Mouse (Mus musculus) hindbrain, embryonic 16.5 days (tissue): ENCODE measurements at regions not wholly inside any gene's neighbourhood (a gene's known extent, or its start where the extent isn't known, plus 50 kb on each side); places are given as distances from the start of the nearest gene placed in this dataset.

Experiments used
- ATAC-seq: fragments of 200-750 bp; cut with Nextera tagmentation; 2 replicates; pipeline ENCODE4 v1.8.0; 2017; ENCODE audit warnings: moderate TSS enrichment, moderate library complexity
- H3K27ac ChIP-seq: fragments of 300-500 bp; sonication (generic); 2 replicates; pipeline ENCODE4 v1.5.1; 2014; ENCODE audit warnings: low read depth, mild to moderate bottlenecking, control low read depth, low read length, moderate library complexity
- H3K27me3 ChIP-seq: fragments of 300-500 bp; sonication (generic); replicated peaks from 2 replicates; pipeline ENCODE4 v1.6.1; 2014; ENCODE audit warnings: low read length; ENCODE audit not compliant: control insufficient read depth, insufficient read depth
- H3K36me3 ChIP-seq: fragments of 300-500 bp; sonication (generic); 2 replicates; pipeline ENCODE4 v1.6.1; 2014; ENCODE audit warnings: mild to moderate bottlenecking, low read length, moderate library complexity, mixed read lengths; ENCODE audit not compliant: control insufficient read depth, insufficient read depth
- H3K4me1 ChIP-seq: fragments of 300-500 bp; sonication (generic); 2 replicates; pipeline ENCODE4 v1.6.1; 2014; ENCODE audit warnings: low read depth, low read length; ENCODE audit not compliant: control insufficient read depth, insufficient read depth
- H3K4me2 ChIP-seq: fragments of 300-500 bp; sonication (generic); 2 replicates; pipeline ENCODE4 v1.6.1; 2014; ENCODE audit warnings: mild to moderate bottlenecking, low read length, control low read depth, moderate library complexity
- H3K4me3 ChIP-seq: fragments of 300-500 bp; sonication (generic); 2 replicates; pipeline ENCODE4 v1.5.1; 2014; ENCODE audit warnings: mild to moderate bottlenecking, low read length, control low read depth, moderate library complexity
- H3K9ac ChIP-seq: fragments of 300-500 bp; sonication (generic); 2 replicates; pipeline ENCODE4 v1.6.1; 2014; ENCODE audit warnings: low read depth, mild to moderate bottlenecking, control low read depth, low read length, moderate library complexity
- H3K9me3 ChIP-seq: fragments of 300-500 bp; sonication (generic); 2 replicates; pipeline ENCODE4 v1.6.1; 2014; ENCODE audit warnings: mild to moderate bottlenecking, low read length, moderate library complexity; ENCODE audit not compliant: control insufficient read depth
- WGBS: fragments of 180-500 bp; shearing (Covaris S2); extraction: QIAGEN DNeasy Blood & Tissue Kit; methylation state at CpG from one replicate; pipeline ENCODE4 v1.1.7; 2014; 5-methylcytosine and 5-hydroxymethylcytosine counted together

DNA sequence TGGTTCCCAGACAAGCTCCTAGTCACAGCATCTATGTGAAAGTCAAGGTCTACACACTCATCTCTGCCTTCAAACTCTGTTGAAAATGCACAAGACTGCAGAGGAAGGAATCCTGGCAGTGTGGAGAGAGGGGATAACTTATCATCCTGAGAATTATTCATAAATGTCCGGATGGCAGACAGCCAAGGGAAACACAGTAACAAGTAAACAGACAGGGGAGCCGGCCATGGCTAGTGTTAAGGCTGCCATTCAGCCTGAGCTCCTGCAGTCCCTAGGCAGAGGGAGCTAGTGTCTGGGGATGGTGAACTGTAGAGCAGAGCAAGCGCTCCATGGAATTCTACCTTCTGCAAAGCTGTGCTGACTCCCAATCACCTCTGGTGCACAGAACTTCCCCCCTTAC lies 100.3 kb upstream of the Dazl start:
- no peaks in the 10 kb centered on the region for H3K4me1 ChIP-seq
- H3K9me3 ChIP-seq: no peaks in the 10 kb centered on the region
- no peak overlapping the region for H3K27ac ChIP-seq
- WGBS: 47% methylated on average over 3 of the region's 3 CpGs
- H3K4me2 ChIP-seq: no peak overlapping the region
- H3K27me3 ChIP-seq: no peaks in the 10 kb centered on the region
- no peak overlapping the region for H3K4me3 ChIP-seq
- no peak for ATAC-seq
- H3K36me3 ChIP-seq: no peaks in the 10 kb centered on the region
- no peak overlapping the region for H3K9ac ChIP-seq

GRCm38 (mm10) chr17:50394801-50395200 lies 101.4 kb upstream of the Dazl start:
- Histone ChIP-seq H3K4me1 (no peaks in the 10 kb centered on the region), H3K4me3 (no peak overlapping the region), H3K27ac (no peak overlapping the region), H3K36me3 (no peaks in the 10 kb centered on the region), H3K9me3 (no peaks in the 10 kb centered on the region), H3K4me2 (no peak overlapping the region), H3K27me3 (no peaks in the 10 kb centered on the region), H3K9ac (no peak overlapping the region)
- WGBS: 89% methylated on average over 1 of the region's 1 CpGs
- ATAC-seq: no peak

DNA sequence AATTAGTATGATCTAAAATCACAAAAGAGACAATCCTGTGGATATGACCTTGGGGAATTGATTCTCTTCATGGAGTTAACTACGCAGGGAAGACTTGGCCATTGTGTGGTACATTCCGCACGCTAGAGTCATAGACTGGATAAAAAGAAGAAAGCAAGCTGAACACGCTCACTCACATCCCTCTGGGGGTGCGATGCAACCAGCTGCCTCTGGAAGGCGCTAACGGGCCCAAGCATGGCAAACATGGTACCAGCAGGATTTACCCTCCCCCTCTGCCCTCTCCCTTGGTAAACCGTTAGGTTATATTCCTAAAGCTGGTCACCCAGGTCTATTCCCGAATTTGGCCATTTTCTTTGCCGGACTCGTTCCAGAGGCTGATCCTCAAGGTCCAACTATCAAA lies 102.2 kb upstream of the Dazl start:
- Histone ChIP-seq H3K36me3 (no peaks in the 10 kb centered on the region), H3K27me3 (no peaks in the 10 kb centered on the region), H3K27ac (no peak overlapping the region), H3K4me2 (no peak overlapping the region), H3K9ac (no peak overlapping the region), H3K9me3 (no peaks in the 10 kb centered on the region), H3K4me3 (no peak overlapping the region), H3K4me1 (no peaks in the 10 kb centered on the region)
- WGBS: 93% methylated on average over 11 of the region's 11 CpGs
- ATAC-seq: no peak

DNA sequence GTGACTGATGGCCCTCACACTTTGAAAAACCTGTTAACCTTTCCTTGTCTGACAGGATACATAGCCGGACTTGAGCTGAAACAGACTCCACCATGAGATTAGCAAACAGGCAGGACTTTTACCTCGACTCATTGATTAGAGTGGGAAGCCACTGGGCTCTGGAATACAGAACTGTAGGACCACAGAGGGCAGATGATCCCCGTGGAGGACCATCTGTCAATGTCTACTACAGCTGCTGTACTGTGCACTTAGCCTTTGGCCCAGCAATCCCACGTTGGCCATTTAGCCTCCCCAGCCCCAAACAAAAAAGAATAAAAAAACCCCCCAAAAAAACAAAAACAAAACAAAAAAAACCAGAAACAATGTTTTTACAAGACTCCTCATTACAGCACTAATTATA lies 103.9 kb upstream of the Dazl start:
- ATAC-seq: no peak
- 62% methylated on average over 4 of the region's 4 CpGs for WGBS
- H3K4me2 ChIP-seq: no peak overlapping the region
- no peaks in the 10 kb centered on the region for H3K27me3 ChIP-seq
- H3K4me1 ChIP-seq: no peaks in the 10 kb centered on the region
- no peaks in the 10 kb centered on the region for H3K9me3 ChIP-seq
- H3K36me3 ChIP-seq: no peaks in the 10 kb centered on the region
- no peak overlapping the region for H3K9ac ChIP-seq
- no peak overlapping the region for H3K27ac ChIP-seq
- no peak overlapping the region for H3K4me3 ChIP-seq

DNA sequence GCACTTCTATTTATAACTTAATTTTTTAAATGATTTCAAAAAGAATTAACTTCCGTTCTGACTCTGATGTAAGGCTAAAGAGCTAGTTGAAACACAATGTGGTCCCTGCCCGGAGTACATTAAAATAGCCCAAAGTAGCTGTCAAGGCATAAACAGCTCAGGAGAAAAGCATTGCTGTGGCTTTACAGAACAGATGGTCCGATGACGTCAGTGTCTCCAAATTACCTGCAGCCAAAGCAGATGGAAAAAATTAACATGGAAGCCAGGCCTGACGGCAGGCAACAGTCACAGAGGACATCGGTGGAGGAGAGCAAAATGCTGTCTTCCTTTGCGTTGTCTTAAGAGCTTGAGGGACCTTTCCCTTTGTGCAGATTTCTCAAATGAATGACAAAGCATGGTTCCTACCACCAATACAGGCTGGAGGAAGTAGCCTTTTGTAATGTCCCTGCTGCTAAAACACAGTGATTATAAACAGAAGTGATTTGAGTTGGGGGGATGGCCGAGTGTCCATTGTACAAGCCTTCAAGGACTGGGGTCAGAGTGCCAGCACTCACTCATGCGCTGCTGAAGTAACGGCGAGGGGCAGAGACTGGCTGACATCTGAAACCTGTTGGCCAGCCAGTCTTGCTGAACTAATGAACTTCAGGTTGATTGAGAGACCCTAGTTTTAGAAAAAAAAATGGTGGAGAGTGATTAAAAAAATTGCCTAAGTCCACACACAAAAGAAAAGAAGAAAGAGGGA lies 101.8 kb upstream of the Plcl2 start:
- Histone ChIP-seq H3K4me3 (no peak overlapping the region), H3K9me3 (no peaks in the 10 kb centered on the region), H3K36me3 (no peaks in the 10 kb centered on the region), H3K27me3 (no peaks in the 10 kb centered on the region), H3K4me2 (no peak overlapping the region), H3K4me1 (peaks cover 3% of the 10 kb centered on the region; the same call in 1 of the 2 replicates), H3K27ac (no peak overlapping the region; the same call in 1 of the 2 replicates), H3K9ac (no peak overlapping the region)
- 46% methylated on average over 11 of the region's 11 CpGs for WGBS
- ATAC-seq: peak; percentile 87

- Histone ChIP-seq H3K9me3 (no peaks in the 10 kb centered on the region; the same call in 1 of the 2 replicates), H3K36me3 (no peaks in the 10 kb centered on the region), H3K4me1 (peaks cover 3% of the 10 kb centered on the region; the same call in 1 of the 2 replicates), H3K27ac (no peak overlapping the region), H3K4me2 (no peak overlapping the region), H3K27me3 (no peaks in the 10 kb centered on the region), H3K9ac (no peak overlapping the region), H3K4me3 (no peak overlapping the region)
- WGBS: 85% methylated on average over 10 of the region's 10 CpGs
- no peak for ATAC-seq
These were observed 100.6 kb upstream of the Plcl2 start for GRCm38 (mm10) chr17:50408581-50408980.

DNA sequence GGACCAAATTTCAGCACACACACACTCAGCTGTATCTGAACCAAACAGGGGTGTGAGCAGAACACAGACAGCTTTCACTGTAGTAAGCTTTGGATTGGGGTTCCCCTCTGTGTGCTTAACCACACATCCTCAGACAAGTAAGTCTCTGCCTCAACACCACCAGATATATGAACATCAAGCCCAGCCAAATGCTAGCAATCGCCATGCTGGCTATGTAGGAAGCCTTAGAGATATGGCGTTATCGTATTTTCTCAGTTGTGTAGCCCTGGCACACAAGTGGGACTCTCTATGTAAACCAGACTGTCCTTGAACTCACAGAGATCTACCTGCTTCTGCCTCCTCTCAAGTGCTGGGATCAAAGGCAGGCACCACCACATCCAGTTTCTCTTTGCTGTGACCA lies 99.9 kb upstream of the Plcl2 start:
- ATAC-seq: no peak
- Histone ChIP-seq H3K9ac (no peak overlapping the region), H3K4me1 (peaks cover 3% of the 10 kb centered on the region; the same call in 1 of the 2 replicates), H3K4me3 (no peak overlapping the region), H3K9me3 (no peaks in the 10 kb centered on the region; the same call in 1 of the 2 replicates), H3K27ac (no peak overlapping the region), H3K36me3 (no peaks in the 10 kb centered on the region), H3K27me3 (no peaks in the 10 kb centered on the region), H3K4me2 (no peak overlapping the region)
- 99% methylated on average over 3 of the region's 3 CpGs for WGBS

- Histone ChIP-seq H3K4me2 (no peak overlapping the region), H3K9me3 (no peaks in the 10 kb centered on the region; the same call in 1 of the 2 replicates), H3K4me1 (peaks cover 3% of the 10 kb centered on the region; the same call in 1 of the 2 replicates), H3K27me3 (no peaks in the 10 kb centered on the region), H3K36me3 (no peaks in the 10 kb centered on the region), H3K4me3 (no peak overlapping the region), H3K9ac (no peak overlapping the region), H3K27ac (no peak overlapping the region)
- no peak for ATAC-seq
- 90% methylated on average over 8 of the region's 8 CpGs for WGBS
These were observed 99.3 kb upstream of the Plcl2 start for GRCm38 (mm10) chr17:50409895-50410294.

DNA sequence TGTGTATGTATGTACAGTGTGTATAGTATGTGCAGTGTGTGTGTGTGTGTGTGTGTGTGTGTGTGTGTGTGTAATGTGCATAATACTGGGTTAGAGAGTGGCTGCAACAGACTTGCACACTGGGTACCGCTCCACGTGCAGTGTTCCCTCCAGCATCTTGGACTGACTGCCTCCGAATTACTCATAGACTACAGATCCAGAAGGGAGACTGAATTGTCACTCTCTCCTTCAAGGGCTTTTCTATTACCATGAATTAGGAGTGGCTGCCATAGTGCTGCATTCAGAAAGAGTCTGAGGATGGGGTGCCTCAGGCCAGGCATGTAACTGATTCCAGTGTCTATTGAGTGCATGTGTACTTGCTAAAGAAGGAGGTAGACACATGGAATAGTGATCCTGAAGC lies 98.9 kb upstream of the Plcl2 start:
- ATAC-seq: no peak

More for the DNA sequence above, 98.9 kb upstream of the Plcl2 start:
- Histone ChIP-seq H3K4me3 (no peak overlapping the region), H3K9ac (no peak overlapping the region), H3K27me3 (no peaks in the 10 kb centered on the region), H3K4me1 (peaks cover 3% of the 10 kb centered on the region; the same call in 1 of the 2 replicates), H3K27ac (no peak overlapping the region), H3K9me3 (no peaks in the 10 kb centered on the region; the same call in 1 of the 2 replicates), H3K36me3 (no peaks in the 10 kb centered on the region), H3K4me2 (no peak overlapping the region)
- 85% methylated on average over 3 of the region's 3 CpGs for WGBS
